Mouse (Mus musculus): ENCODE results near the gene Zp3. TPM values are rescaled to one million over a fixed set of nuclear protein-coding genes. Genes with fewer than 3 reads are reported as not detected.

Gene Zp3
- polyA plus RNA-seq, 1 experiment: not detected

- peak overlapping the region; percentile 90 for H3ac ChIP-seq (ENCODE audit: control insufficient read depth, insufficient read length, low read depth)
Observed at GRCm38 (mm10) chr5:135962492-135963279, 17.2 kb upstream of the Zp3 start.

GRCm38 (mm10) chr5:135963280-135963627 is 16.6 kb upstream of the Zp3 start:
- Histone ChIP-seq H3K27me3 (ENCODE audit: control insufficient read depth, insufficient read depth, insufficient read length) (no peaks in the 10 kb centered on the region), H3ac (ENCODE audit: control insufficient read depth, insufficient read length, low read depth) (peak overlapping the region; percentile 90), H3K79me3 (ENCODE audit: low read depth) (no peaks in the 10 kb centered on the region)

More at GRCm38 (mm10) chr5:135962492-135963279, 17.2 kb upstream of the Zp3 start:
- Histone ChIP-seq H3K4me3 (ENCODE audit: insufficient read depth, poor library complexity, severe bottlenecking) (peak overlapping the region; percentile 31), H3K79me3 (ENCODE audit: low read depth) (no peaks in the 10 kb centered on the region), H3K79me2 (ENCODE audit: control insufficient read depth, insufficient read depth) (peaks cover 10% of the 10 kb centered on the region), H3K27me3 (ENCODE audit: control insufficient read depth, insufficient read depth, insufficient read length) (no peaks in the 10 kb centered on the region), H3K36me3 (ENCODE audit: control insufficient read depth, insufficient read depth) (no peaks in the 10 kb centered on the region)
- TF ChIP-seq CTCF (IDR thresholded peaks at IDR 0.05; ENCODE audit: control insufficient read depth, insufficient read depth, insufficient read length) (peak; percentile 58), FOSL1 (IDR thresholded peaks at IDR 0.05; ENCODE audit: insufficient read depth, low read length, poor library complexity, severe bottlenecking) (no peak), MAX (IDR thresholded peaks at IDR 0.05) (peak; percentile 11)

DNA sequence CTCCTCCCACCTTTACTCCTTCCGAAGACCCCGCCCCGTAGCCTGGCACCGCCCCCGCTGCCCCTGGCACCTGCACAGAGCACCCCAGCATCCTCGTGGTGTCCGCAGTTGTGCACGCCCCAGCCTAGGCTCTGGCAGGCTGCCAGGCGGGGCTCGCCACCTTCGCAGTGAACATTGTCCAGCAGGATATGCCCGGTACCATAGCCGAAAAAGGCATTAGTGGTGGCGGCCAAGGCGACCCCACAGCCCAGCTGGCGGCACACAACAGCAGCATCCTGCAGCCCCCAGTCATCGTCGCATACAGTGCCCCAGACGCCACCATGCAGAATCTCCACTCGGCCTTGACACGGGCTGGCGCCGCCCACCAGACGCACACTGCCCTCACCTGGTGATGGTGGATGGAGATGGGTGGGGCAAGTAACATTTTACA is 14.4 kb upstream of the Zp3 start:
- TF ChIP-seq CEBPB (IDR thresholded peaks at IDR 0.05; ENCODE audit: low read depth): no peak
- no peak for TF ChIP-seq MYOG (IDR thresholded peaks at IDR 0.05; ENCODE audit: control insufficient read depth, extremely low read depth, insufficient read length)

More at GRCm38 (mm10) chr5:135963280-135963627, 16.6 kb upstream of the Zp3 start:
- H3K36me3 ChIP-seq (ENCODE audit: control insufficient read depth, insufficient read depth): no peaks in the 10 kb centered on the region
- peak overlapping the region; percentile 31 for H3K4me3 ChIP-seq (ENCODE audit: insufficient read depth, poor library complexity, severe bottlenecking)
- H3K79me2 ChIP-seq (ENCODE audit: control insufficient read depth, insufficient read depth): peaks cover 10% of the 10 kb centered on the region
- TF ChIP-seq CEBPB (IDR thresholded peaks at IDR 0.05; ENCODE audit: low read depth) (no peak), USF1 (IDR thresholded peaks at IDR 0.05; ENCODE audit: low read depth) (no peak), MAX (IDR thresholded peaks at IDR 0.05) (no peak), MYOD1 (IDR thresholded peaks at IDR 0.05; ENCODE audit: control insufficient read depth, insufficient read length, low read depth) (no peak), FOSL1 (IDR thresholded peaks at IDR 0.05; ENCODE audit: insufficient read depth, low read length, poor library complexity, severe bottlenecking) (no peak), CTCF (IDR thresholded peaks at IDR 0.05; ENCODE audit: control insufficient read depth, insufficient read depth, insufficient read length) (no peak), MYOG (IDR thresholded peaks at IDR 0.05; ENCODE audit: control insufficient read depth, extremely low read depth, insufficient read length) (no peak)

DNA sequence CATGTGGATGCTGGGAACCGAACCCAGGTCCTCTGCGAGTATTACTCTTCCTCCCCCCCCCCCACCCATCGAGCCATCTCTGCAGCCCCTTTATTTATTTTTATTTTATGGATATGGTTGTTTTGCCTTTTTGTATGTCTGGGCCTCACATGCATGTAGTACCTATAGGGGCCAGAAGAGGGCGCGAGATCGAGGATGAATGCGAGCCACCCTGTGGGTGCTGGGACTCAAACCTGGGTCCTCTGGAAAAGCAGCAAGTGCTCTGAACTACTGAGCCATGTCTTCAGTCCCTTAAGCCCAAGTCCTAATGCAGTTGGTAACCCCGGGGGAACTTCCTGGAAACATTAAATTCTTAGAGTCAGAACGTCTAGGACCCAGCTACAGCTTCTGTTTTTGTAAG is 13.0 kb upstream of the Zp3 start:
- no peak overlapping the region for H3ac ChIP-seq (ENCODE audit: control insufficient read depth, insufficient read length, low read depth)
- TF ChIP-seq MYOD1 (IDR thresholded peaks at IDR 0.05; ENCODE audit: control insufficient read depth, insufficient read length, low read depth): no peak
- TF ChIP-seq CEBPB (IDR thresholded peaks at IDR 0.05; ENCODE audit: low read depth): no peak
- no peak for TF ChIP-seq MYOG (IDR thresholded peaks at IDR 0.05; ENCODE audit: control insufficient read depth, extremely low read depth, insufficient read length)
- TF ChIP-seq MAX (IDR thresholded peaks at IDR 0.05): no peak
- peak; percentile 4 for TF ChIP-seq CTCF (IDR thresholded peaks at IDR 0.05; ENCODE audit: control insufficient read depth, insufficient read depth, insufficient read length)

More for the DNA sequence above, 14.4 kb upstream of the Zp3 start:
- Histone ChIP-seq H3K27me3 (ENCODE audit: control insufficient read depth, insufficient read depth, insufficient read length) (no peaks in the 10 kb centered on the region), H3K36me3 (ENCODE audit: control insufficient read depth, insufficient read depth) (no peaks in the 10 kb centered on the region), H3K79me2 (ENCODE audit: control insufficient read depth, insufficient read depth) (peaks cover 10% of the 10 kb centered on the region), H3ac (ENCODE audit: control insufficient read depth, insufficient read length, low read depth) (no peak overlapping the region), H3K79me3 (ENCODE audit: low read depth) (no peaks in the 10 kb centered on the region), H3K4me3 (ENCODE audit: insufficient read depth, poor library complexity, severe bottlenecking) (no peak overlapping the region)

DNA sequence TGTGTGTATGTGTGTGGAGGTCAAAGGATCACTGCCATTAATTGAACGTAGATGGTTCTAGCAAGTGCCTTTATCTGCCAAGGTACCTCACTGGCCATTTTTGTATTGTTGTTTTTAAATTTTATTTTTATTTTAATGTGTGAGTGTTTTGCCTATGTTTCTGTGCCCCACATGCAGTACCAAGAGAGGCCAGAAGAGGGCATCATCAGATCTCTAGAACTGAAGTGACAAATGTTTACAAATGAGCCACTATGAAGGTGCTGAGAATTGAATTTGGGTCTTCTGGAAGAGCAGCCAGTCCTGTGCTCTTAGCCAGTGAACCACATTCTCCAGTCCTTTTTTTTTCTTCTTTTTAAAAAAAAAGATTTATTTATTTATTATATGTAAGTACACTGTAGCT is 11.1 kb upstream of the Zp3 start:
- H3K27me3 ChIP-seq (ENCODE audit: control insufficient read depth, insufficient read depth, insufficient read length): no peaks in the 10 kb centered on the region
- no peaks in the 10 kb centered on the region for H3K79me3 ChIP-seq (ENCODE audit: low read depth)
- no peaks in the 10 kb centered on the region for H3K79me2 ChIP-seq (ENCODE audit: control insufficient read depth, insufficient read depth)
- H3ac ChIP-seq (ENCODE audit: control insufficient read depth, insufficient read length, low read depth): no peak overlapping the region
- H3K4me3 ChIP-seq (ENCODE audit: insufficient read depth, poor library complexity, severe bottlenecking): no peak overlapping the region
- TF ChIP-seq CEBPB (IDR thresholded peaks at IDR 0.05; ENCODE audit: low read depth): no peak
- no peak for TF ChIP-seq MYOD1 (IDR thresholded peaks at IDR 0.05; ENCODE audit: control insufficient read depth, insufficient read length, low read depth)
- TF ChIP-seq CTCF (IDR thresholded peaks at IDR 0.05; ENCODE audit: control insufficient read depth, insufficient read depth, insufficient read length): peak; percentile 14
- no peak for TF ChIP-seq MYOG (IDR thresholded peaks at IDR 0.05; ENCODE audit: control insufficient read depth, extremely low read depth, insufficient read length)
- no peak for TF ChIP-seq USF1 (IDR thresholded peaks at IDR 0.05; ENCODE audit: low read depth)
- no peak for TF ChIP-seq MAX (IDR thresholded peaks at IDR 0.05)
- H3K36me3 ChIP-seq (ENCODE audit: control insufficient read depth, insufficient read depth): no peaks in the 10 kb centered on the region

More for the DNA sequence above, 13.0 kb upstream of the Zp3 start:
- Histone ChIP-seq H3K36me3 (ENCODE audit: control insufficient read depth, insufficient read depth) (no peaks in the 10 kb centered on the region), H3K4me3 (ENCODE audit: insufficient read depth, poor library complexity, severe bottlenecking) (no peak overlapping the region), H3K79me3 (ENCODE audit: low read depth) (no peaks in the 10 kb centered on the region), H3K79me2 (ENCODE audit: control insufficient read depth, insufficient read depth) (peaks cover under 1% of the 10 kb centered on the region), H3K27me3 (ENCODE audit: control insufficient read depth, insufficient read depth, insufficient read length) (no peaks in the 10 kb centered on the region)

DNA sequence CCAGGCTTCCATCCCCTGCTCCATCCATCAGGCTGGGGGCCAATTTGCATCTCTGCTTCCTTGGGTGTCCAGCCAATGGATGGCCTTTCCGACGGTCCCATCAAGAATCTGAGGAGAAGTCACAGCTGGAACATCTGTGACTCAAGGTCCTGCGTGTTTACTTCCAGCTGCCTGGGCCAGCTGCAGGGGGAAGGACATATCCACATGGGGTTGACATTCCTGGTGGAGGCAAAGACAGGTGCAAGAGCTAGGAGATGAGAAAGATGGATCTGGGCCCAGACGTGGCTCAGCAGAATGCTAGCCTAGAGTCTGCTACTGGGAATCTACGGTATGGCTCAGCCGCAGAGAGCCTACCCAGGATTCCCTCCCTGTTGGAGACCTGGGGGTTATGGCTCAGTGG is 9.7 kb upstream of the Zp3 start:
- H3K27me3 ChIP-seq (ENCODE audit: control insufficient read depth, insufficient read depth, insufficient read length): no peaks in the 10 kb centered on the region
- no peak overlapping the region for H3ac ChIP-seq (ENCODE audit: control insufficient read depth, insufficient read length, low read depth)
- no peaks in the 10 kb centered on the region for H3K79me2 ChIP-seq (ENCODE audit: control insufficient read depth, insufficient read depth)
- H3K36me3 ChIP-seq (ENCODE audit: control insufficient read depth, insufficient read depth): no peaks in the 10 kb centered on the region
- TF ChIP-seq MAX (IDR thresholded peaks at IDR 0.05): no peak
- no peak for TF ChIP-seq USF1 (IDR thresholded peaks at IDR 0.05; ENCODE audit: low read depth)
- TF ChIP-seq FOSL1 (IDR thresholded peaks at IDR 0.05; ENCODE audit: insufficient read depth, low read length, poor library complexity, severe bottlenecking): no peak
- TF ChIP-seq CTCF (IDR thresholded peaks at IDR 0.05; ENCODE audit: control insufficient read depth, insufficient read depth, insufficient read length): no peak
- no peak for TF ChIP-seq MYOG (IDR thresholded peaks at IDR 0.05; ENCODE audit: control insufficient read depth, extremely low read depth, insufficient read length)
- no peak for TF ChIP-seq CEBPB (IDR thresholded peaks at IDR 0.05; ENCODE audit: low read depth)
- TF ChIP-seq MYOD1 (IDR thresholded peaks at IDR 0.05; ENCODE audit: control insufficient read depth, insufficient read length, low read depth): peak; percentile 88
- H3K79me3 ChIP-seq (ENCODE audit: low read depth): no peaks in the 10 kb centered on the region
- no peak overlapping the region for H3K4me3 ChIP-seq (ENCODE audit: insufficient read depth, poor library complexity, severe bottlenecking)
